Mouse (Mus musculus): Measurements from ENCODE around the gene Rnf123.

DNA sequence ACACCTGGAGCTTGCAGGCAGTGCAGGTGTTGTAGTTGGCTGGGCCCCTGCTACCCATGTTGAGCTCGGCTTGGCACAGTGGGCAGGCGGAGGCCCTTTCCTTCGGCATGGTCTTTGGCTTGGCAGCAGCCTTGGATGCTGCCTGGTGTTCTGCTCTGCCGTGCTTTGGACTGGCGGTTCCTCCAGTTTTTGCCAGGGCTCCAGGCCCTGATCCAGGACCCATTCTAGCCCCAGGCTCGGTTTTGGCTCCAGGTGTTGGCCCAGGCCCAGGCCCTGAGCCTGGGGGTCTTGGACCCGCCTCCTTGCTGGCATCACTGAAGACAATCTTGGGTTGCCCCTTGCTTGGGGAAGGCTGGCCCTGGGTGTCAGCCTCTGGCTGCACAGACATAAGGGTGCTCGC lies 42.6 kb upstream of the Rnf123 start:
- TF ChIP-seq CTCF (IDR thresholded peaks at IDR 0.05; ENCODE audit: low read depth) (no peak), EP300 (IDR thresholded peaks at IDR 0.05; ENCODE audit: low read depth) (no peak)

Measured in liver, postnatal 0 days (tissue).